Mouse (Mus musculus) stomach, postnatal 0 days (tissue): ENCODE measurements around the gene Syt2.

Experiments
- CTCF ChIP-seq: IDR thresholded peaks from 2 replicates; pipeline ENCODE4 v1.5.1; 2016; ENCODE audit warnings: antibody characterized with exemption, low read depth, mild to moderate bottlenecking, moderate library complexity
- EP300 ChIP-seq: optimal IDR thresholded peaks from 2 replicates; pipeline ENCODE3; 2016; ENCODE audit warnings: antibody characterized with exemption

DNA sequence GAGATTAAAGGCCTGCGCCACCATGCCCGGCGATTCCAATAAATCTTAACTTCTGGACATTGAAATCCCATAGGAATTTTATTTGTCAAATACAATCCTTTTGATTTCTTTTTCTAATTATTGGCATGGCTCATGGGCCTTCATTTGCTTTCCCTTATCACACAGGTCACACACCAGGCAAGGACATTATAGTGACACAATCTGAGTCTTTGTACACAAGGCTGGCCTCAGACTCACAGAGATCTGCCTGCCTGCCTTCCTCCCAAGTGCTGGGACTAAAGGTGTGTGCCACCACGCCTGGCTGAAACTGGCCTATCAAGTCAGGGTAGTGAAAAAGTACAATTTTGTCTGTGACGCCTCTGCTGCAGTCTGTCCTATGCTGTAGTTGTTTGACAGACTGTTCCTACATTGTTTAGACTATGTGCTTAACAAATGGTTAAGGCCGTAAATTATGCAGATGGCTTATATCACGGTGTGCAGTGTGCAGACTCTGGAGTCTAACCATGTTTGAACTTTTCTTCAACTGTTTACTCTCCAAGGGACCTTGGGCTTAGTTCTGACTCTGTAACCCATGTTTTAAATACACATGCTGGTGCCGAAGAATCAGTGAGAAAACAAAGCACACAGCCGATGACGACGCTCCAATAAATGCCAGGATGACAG, 117.4 kb downstream of the Syt2 start:
- TF ChIP-seq CTCF (no peak), EP300 (no peak)
